Mouse (Mus musculus): ENCODE measurements around the gene Rnd2. TPM values are rescaled to one million over a fixed set of nuclear protein-coding genes. Genes with fewer than 3 reads are reported as not detected.
A peak's percentile ranks its signal among the peaks of the same experiment; 100 is the strongest.

Rnd2 gene
- polyA plus RNA-seq, 1 experiment = 1.0 TPM

GRCm38 (mm10) chr11:101450394-101450793 is 14.4 kb upstream of the Rnd2 start:
- WGBS = 87% methylated on average over 3 of the region's 3 CpGs
- peak; percentile 54; the same call in 1 of the 2 replicates for TF ChIP-seq CTCF (IDR thresholded peaks at IDR 0.05; ENCODE audit: control insufficient read depth, insufficient read depth, low read length)
- TF ChIP-seq POLR2A (IDR thresholded peaks at IDR 0.05; ENCODE audit: borderline replicate concordance, control insufficient read depth, low read depth, low read length) = no peak
- Histone ChIP-seq H3K4me3 (replicated peaks; ENCODE audit: control insufficient read depth, low read depth, low read length) (no peak overlapping the region), H3K27ac (ENCODE audit: control insufficient read depth, insufficient read depth, low read depth, low read length, poor library complexity) (no peak overlapping the region), H3K4me1 (ENCODE audit: control insufficient read depth, insufficient read depth, low read length) (peaks cover 2% of the 10 kb centered on the region; the same call in 1 of the 2 replicates)

- 78% methylated on average over 10 of the region's 10 CpGs for WGBS
- Histone ChIP-seq H3K4me1 (ENCODE audit: control insufficient read depth, insufficient read depth, low read length) (peaks cover 2% of the 10 kb centered on the region; the same call in 1 of the 2 replicates), H3K27ac (ENCODE audit: control insufficient read depth, insufficient read depth, low read depth, low read length, poor library complexity) (no peak overlapping the region)
Observed at GRCm38 (mm10) chr11:101451536-101451935, 13.3 kb upstream of the Rnd2 start.

GRCm38 (mm10) chr11:101452093-101452774 is 12.6 kb upstream of the Rnd2 start:
- Histone ChIP-seq H3K27ac (ENCODE audit: control insufficient read depth, insufficient read depth, low read depth, low read length, poor library complexity) (no peak overlapping the region), H3K4me3 (replicated peaks; ENCODE audit: control insufficient read depth, low read depth, low read length) (no peak overlapping the region), H3K4me1 (ENCODE audit: control insufficient read depth, insufficient read depth, low read length) (peaks cover 2% of the 10 kb centered on the region; the same call in 1 of the 2 replicates)
- WGBS = 37% methylated on average over 10 of the region's 10 CpGs
- TF ChIP-seq CTCF (IDR thresholded peaks at IDR 0.05; ENCODE audit: control insufficient read depth, insufficient read depth, low read length) (no peak), POLR2A (IDR thresholded peaks at IDR 0.05; ENCODE audit: borderline replicate concordance, control insufficient read depth, low read depth, low read length) (no peak)

More at GRCm38 (mm10) chr11:101451536-101451935, 13.3 kb upstream of the Rnd2 start:
- H3K4me3 ChIP-seq (replicated peaks; ENCODE audit: control insufficient read depth, low read depth, low read length) = no peak overlapping the region
- TF ChIP-seq POLR2A (IDR thresholded peaks at IDR 0.05; ENCODE audit: borderline replicate concordance, control insufficient read depth, low read depth, low read length) (no peak), CTCF (IDR thresholded peaks at IDR 0.05; ENCODE audit: control insufficient read depth, insufficient read depth, low read length) (no peak)

- 90% methylated on average over 6 of the region's 6 CpGs for WGBS
- TF ChIP-seq POLR2A (IDR thresholded peaks at IDR 0.05; ENCODE audit: borderline replicate concordance, control insufficient read depth, low read depth, low read length) = no peak
- Histone ChIP-seq H3K27ac (ENCODE audit: control insufficient read depth, insufficient read depth, low read depth, low read length, poor library complexity) (no peak overlapping the region), H3K4me1 (ENCODE audit: control insufficient read depth, insufficient read depth, low read length) (no peaks in the 10 kb centered on the region; the same call in 1 of the 2 replicates), H3K4me3 (replicated peaks; ENCODE audit: control insufficient read depth, low read depth, low read length) (no peak overlapping the region)
Observed at GRCm38 (mm10) chr11:101454702-101455101, 10.1 kb upstream of the Rnd2 start.

- 89% methylated on average over 7 of the region's 7 CpGs for WGBS
- no peak overlapping the region for H3K27ac ChIP-seq (ENCODE audit: control insufficient read depth, insufficient read depth, low read depth, low read length, poor library complexity)
- H3K4me3 ChIP-seq (replicated peaks; ENCODE audit: control insufficient read depth, low read depth, low read length) = no peak overlapping the region
- no peaks in the 10 kb centered on the region; the same call in 1 of the 2 replicates for H3K4me1 ChIP-seq (ENCODE audit: control insufficient read depth, insufficient read depth, low read length)
- no peak for TF ChIP-seq CTCF (IDR thresholded peaks at IDR 0.05; ENCODE audit: control insufficient read depth, insufficient read depth, low read length)
- TF ChIP-seq POLR2A (IDR thresholded peaks at IDR 0.05; ENCODE audit: borderline replicate concordance, control insufficient read depth, low read depth, low read length) = no peak
Observed at GRCm38 (mm10) chr11:101455627-101456026, 9.2 kb upstream of the Rnd2 start.

GRCm38 (mm10) chr11:101457631-101458030 is 7.2 kb upstream of the Rnd2 start:
- no peaks in the 10 kb centered on the region for H3K4me1 ChIP-seq (ENCODE audit: control insufficient read depth, insufficient read depth, low read length)
- H3K27ac ChIP-seq (ENCODE audit: control insufficient read depth, insufficient read depth, low read depth, low read length, poor library complexity) = no peak overlapping the region
- WGBS = 75% methylated on average over 9 of the region's 9 CpGs
- no peak overlapping the region for H3K4me3 ChIP-seq (replicated peaks; ENCODE audit: control insufficient read depth, low read depth, low read length)
- TF ChIP-seq CTCF (IDR thresholded peaks at IDR 0.05; ENCODE audit: control insufficient read depth, insufficient read depth, low read length) (no peak), POLR2A (IDR thresholded peaks at IDR 0.05; ENCODE audit: borderline replicate concordance, control insufficient read depth, low read depth, low read length) (no peak)

- no peaks in the 10 kb centered on the region for H3K4me1 ChIP-seq (ENCODE audit: control insufficient read depth, insufficient read depth, low read length)
- TF ChIP-seq POLR2A (IDR thresholded peaks at IDR 0.05; ENCODE audit: borderline replicate concordance, control insufficient read depth, low read depth, low read length) = no peak
- TF ChIP-seq CTCF (IDR thresholded peaks at IDR 0.05; ENCODE audit: control insufficient read depth, insufficient read depth, low read length) = no peak
- no peak overlapping the region for H3K27ac ChIP-seq (ENCODE audit: control insufficient read depth, insufficient read depth, low read depth, low read length, poor library complexity)
- 92% methylated on average over 12 of the region's 12 CpGs for whole genome bisulfite sequencing
- no peak overlapping the region for H3K4me3 ChIP-seq (replicated peaks; ENCODE audit: control insufficient read depth, low read depth, low read length)
Observed at GRCm38 (mm10) chr11:101458217-101458616, 6.6 kb upstream of the Rnd2 start.

- no peak overlapping the region for H3K4me3 ChIP-seq (replicated peaks; ENCODE audit: control insufficient read depth, low read depth, low read length)
- WGBS = 75% methylated on average over 6 of the region's 6 CpGs
- H3K27ac ChIP-seq (ENCODE audit: control insufficient read depth, insufficient read depth, low read depth, low read length, poor library complexity) = no peak overlapping the region
- TF ChIP-seq CTCF (IDR thresholded peaks at IDR 0.05; ENCODE audit: control insufficient read depth, insufficient read depth, low read length) (no peak), POLR2A (IDR thresholded peaks at IDR 0.05; ENCODE audit: borderline replicate concordance, control insufficient read depth, low read depth, low read length) (no peak)
- peaks cover 1% of the 10 kb centered on the region; the same call in 1 of the 2 replicates for H3K4me1 ChIP-seq (ENCODE audit: control insufficient read depth, insufficient read depth, low read length)
Observed at GRCm38 (mm10) chr11:101459716-101460115, 5.1 kb upstream of the Rnd2 start.

Measured in bone marrow, adult 2 months (tissue).